Mouse (Mus musculus): Measurements from ENCODE around the gene Mtif3. TPM values are rescaled to one million over a fixed set of nuclear protein-coding genes. Genes with fewer than 3 reads are reported as not detected.
A peak's percentile ranks its signal among the peaks of the same experiment; 100 is the strongest.

The Mtif3 gene
- polyA plus RNA-seq (2015; fragmentation: Nextera tagmentation; extraction: Ambion mirVana), result 12.5 and 12.7 TPM in 2 replicates

DNA sequence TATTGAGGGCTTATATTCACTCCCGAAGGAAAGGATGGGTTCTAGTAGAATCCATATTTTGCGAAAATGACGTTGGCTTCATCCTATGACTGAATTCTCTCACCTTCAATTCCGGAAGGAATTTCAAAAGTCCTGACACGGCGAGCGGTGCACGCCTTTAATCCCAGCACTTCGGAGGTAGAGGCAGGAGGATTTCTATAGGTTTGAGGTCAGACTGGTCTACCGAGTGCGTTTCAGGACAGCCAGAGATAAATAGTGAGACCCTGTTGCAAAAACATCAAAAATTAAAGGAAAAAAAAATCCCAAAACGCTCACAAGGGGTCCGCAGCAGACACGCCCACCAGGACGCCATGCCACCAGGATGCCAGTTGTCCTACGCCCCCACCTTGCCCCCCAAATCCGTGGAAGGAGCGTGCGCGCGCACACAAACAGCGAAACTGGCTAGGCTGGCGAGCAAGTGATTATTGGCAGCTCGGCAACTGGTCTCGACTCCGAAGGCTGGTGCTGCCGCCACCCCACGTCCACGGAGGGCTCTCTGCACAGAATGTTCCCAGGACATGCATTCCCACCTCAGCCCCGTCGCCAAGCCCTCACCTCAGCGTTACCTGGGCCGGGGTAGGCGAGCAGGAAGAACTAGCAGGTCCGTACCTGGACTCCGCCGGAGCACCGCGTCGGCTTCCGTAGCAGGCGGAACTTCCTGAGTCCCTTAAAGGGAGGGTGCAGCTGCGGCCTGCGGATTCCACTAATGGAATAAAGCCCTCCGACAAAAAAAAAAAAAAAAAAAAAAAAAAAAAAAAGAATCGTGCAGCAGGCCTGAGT, at the start of gene Mtif3:
Gene Mtif3 (minus strand): TSS at position 683 of the 819 bp plus-strand sequence.
- TF ChIP-seq EP300 (IDR thresholded peaks at IDR 0.05; ENCODE audit: low read depth), result peak; percentile 46; the same call in 1 of the 2 replicates
- no peak for TF ChIP-seq CTCF (IDR thresholded peaks at IDR 0.05; ENCODE audit: low read depth)
- peaks cover 11% of the 10 kb centered on the region for H3K36me3 ChIP-seq (replicated peaks; ENCODE audit: insufficient read depth, low read length)
- H3K4me2 ChIP-seq (ENCODE audit: low read depth, low read length), result peak within 1 kb of the TSS; percentile 73
- no peaks in the 10 kb centered on the region for H3K27me3 ChIP-seq (ENCODE audit: insufficient read depth, low read length)
- H3K4me3 ChIP-seq (ENCODE audit: low read depth, low read length), result peak within 1 kb of the TSS; percentile 85
- H3K27ac ChIP-seq (ENCODE audit: low read depth), result peak within 1 kb of the TSS; percentile 70
- 1% methylated on average over 46 of the region's 46 CpGs for WGBS (ENCODE audit: insufficient replicate concordance)
- peak within 1 kb of the TSS; percentile 87 for H3K9ac ChIP-seq (replicated peaks)
- DNase-seq, result peak; percentile 88
- no peaks in the 10 kb centered on the region for H3K9me3 ChIP-seq (ENCODE audit: low read length)
- peaks cover 7% of the 10 kb centered on the region for H3K4me1 ChIP-seq (ENCODE audit: insufficient read depth)
- peak; percentile 95 for ATAC-seq

DNA sequence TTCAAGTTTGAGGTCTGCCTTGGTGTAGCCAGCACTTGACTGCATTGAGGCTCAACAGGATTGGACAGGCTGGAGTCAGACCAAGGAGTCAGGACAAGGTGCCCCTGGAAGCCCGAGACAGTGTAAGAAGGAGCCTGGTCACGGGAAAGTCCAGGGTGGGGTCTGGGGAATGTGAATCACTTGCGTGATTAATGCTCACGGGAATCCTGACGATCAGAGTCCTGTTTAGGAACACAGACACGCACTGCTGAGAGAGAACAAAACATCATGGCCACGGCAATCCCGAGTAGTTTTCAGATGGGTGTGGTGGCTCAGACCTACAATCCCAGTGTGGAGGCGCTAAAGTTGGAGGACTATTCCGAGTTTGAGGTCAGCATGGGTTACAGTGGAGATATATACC, 47.7 kb upstream of the Mtif3 start:
- no peaks in the 10 kb centered on the region for H3K27me3 ChIP-seq (ENCODE audit: insufficient read depth, low read length)
- no peak overlapping the region for H3K9ac ChIP-seq (replicated peaks)
- H3K4me2 ChIP-seq (ENCODE audit: low read depth, low read length), result no peak overlapping the region
- no peaks in the 10 kb centered on the region for H3K9me3 ChIP-seq (ENCODE audit: low read length)
- no peak overlapping the region for H3K27ac ChIP-seq (ENCODE audit: low read depth)
- ATAC-seq (no peak), DNase-seq (no peak)
- 76% methylated on average over 10 of the region's 10 CpGs for WGBS (ENCODE audit: insufficient replicate concordance)
- TF ChIP-seq CTCF (IDR thresholded peaks at IDR 0.05; ENCODE audit: low read depth), result no peak
- TF ChIP-seq EP300 (IDR thresholded peaks at IDR 0.05; ENCODE audit: low read depth), result no peak
- no peaks in the 10 kb centered on the region for H3K4me1 ChIP-seq (ENCODE audit: insufficient read depth)
- no peaks in the 10 kb centered on the region for H3K36me3 ChIP-seq (replicated peaks; ENCODE audit: insufficient read depth, low read length)
- H3K4me3 ChIP-seq (ENCODE audit: low read depth, low read length), result no peak overlapping the region

DNA sequence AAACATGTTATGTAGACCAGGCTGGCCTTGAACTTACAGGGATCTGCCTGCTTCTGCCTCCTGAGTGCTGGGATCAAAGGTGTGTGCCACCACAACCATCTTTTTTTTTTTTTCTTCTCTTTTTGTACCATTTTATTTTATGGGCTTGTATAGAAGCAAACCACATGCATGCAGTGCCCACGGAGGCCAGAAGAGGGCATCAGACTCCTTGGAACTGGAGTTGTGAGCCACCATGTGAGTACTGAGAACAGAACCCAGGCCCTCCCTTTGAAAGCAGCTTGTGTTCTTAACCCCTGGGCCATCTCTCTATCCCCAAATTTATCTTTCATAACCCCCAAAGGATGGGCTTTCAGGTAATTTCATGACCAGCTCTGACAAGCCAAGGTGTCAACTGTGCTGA, 39.7 kb upstream of the Mtif3 start:
- Histone ChIP-seq H3K9ac (replicated peaks) (no peak overlapping the region), H3K4me1 (ENCODE audit: insufficient read depth) (no peaks in the 10 kb centered on the region), H3K4me3 (ENCODE audit: low read depth, low read length) (no peak overlapping the region), H3K27me3 (ENCODE audit: insufficient read depth, low read length) (no peaks in the 10 kb centered on the region), H3K36me3 (replicated peaks; ENCODE audit: insufficient read depth, low read length) (no peaks in the 10 kb centered on the region), H3K4me2 (ENCODE audit: low read depth, low read length) (no peak overlapping the region), H3K9me3 (ENCODE audit: low read length) (peaks cover 2% of the 10 kb centered on the region), H3K27ac (ENCODE audit: low read depth) (no peak overlapping the region)
- 72% methylated on average over 1 of the region's 1 CpGs for WGBS (ENCODE audit: insufficient replicate concordance)
- ATAC-seq, result no peak
- TF ChIP-seq CTCF (IDR thresholded peaks at IDR 0.05; ENCODE audit: low read depth) (peak; percentile 28; the same call in 1 of the 2 replicates), EP300 (IDR thresholded peaks at IDR 0.05; ENCODE audit: low read depth) (no peak)
- DNase-seq, result no peak

DNA sequence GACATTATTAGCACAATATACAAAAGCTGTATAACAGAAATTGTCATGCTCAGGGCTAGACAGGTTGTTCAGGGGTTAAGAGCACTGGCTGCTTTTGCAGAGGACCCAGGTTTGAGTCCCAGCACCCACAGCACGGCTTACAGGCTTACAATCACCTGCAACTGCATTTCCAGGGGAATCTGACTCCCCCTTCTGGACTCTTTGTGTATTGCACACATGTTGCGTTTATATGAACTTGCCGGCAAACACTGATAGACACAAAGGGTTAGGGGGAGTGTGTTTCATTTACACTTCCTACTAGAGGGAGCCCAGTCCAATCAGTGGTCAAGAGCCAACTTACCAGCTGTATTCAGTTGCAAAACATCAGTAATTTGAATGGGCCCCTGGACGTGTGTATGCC, 37.7 kb upstream of the Mtif3 start:
- TF ChIP-seq CTCF (IDR thresholded peaks at IDR 0.05; ENCODE audit: low read depth) (peak; percentile 37), EP300 (IDR thresholded peaks at IDR 0.05; ENCODE audit: low read depth) (no peak)
- no peak for ATAC-seq
- no peaks in the 10 kb centered on the region for H3K36me3 ChIP-seq (replicated peaks; ENCODE audit: insufficient read depth, low read length)
- H3K4me2 ChIP-seq (ENCODE audit: low read depth, low read length), result no peak overlapping the region
- no peaks in the 10 kb centered on the region for H3K27me3 ChIP-seq (ENCODE audit: insufficient read depth, low read length)
- no peaks in the 10 kb centered on the region for H3K4me1 ChIP-seq (ENCODE audit: insufficient read depth)
- no peak overlapping the region for H3K9ac ChIP-seq (replicated peaks)
- peaks cover 2% of the 10 kb centered on the region for H3K9me3 ChIP-seq (ENCODE audit: low read length)
- no peak overlapping the region for H3K4me3 ChIP-seq (ENCODE audit: low read depth, low read length)
- no peak overlapping the region for H3K27ac ChIP-seq (ENCODE audit: low read depth)
- no peak for DNase-seq
- 82% methylated on average over 4 of the region's 4 CpGs for WGBS (ENCODE audit: insufficient replicate concordance)

DNA sequence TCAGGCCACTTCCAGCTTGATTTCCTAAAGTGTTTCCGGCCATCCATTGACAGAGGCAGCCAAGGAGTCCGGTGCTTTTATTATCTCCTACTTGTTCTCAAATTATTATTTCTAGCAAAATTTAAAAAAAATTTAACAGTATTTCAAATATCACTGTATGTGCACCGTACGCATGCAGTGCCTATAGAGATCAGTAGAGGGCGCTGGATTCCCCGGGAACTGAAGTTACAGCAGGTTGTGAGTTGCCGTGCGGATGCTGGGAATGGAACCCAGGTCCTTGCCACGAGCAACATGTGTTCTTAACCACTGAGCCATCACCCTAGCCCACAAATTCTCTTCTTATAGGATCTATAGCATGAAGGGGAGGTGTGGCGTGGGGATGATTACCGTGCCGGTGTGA, 35.2 kb upstream of the Mtif3 start:
- Histone ChIP-seq H3K9me3 (ENCODE audit: low read length) (peaks cover 2% of the 10 kb centered on the region), H3K4me1 (ENCODE audit: insufficient read depth) (no peaks in the 10 kb centered on the region), H3K4me2 (ENCODE audit: low read depth, low read length) (no peak overlapping the region), H3K4me3 (ENCODE audit: low read depth, low read length) (no peak overlapping the region), H3K27me3 (ENCODE audit: insufficient read depth, low read length) (no peaks in the 10 kb centered on the region), H3K9ac (replicated peaks) (no peak overlapping the region), H3K36me3 (replicated peaks; ENCODE audit: insufficient read depth, low read length) (no peaks in the 10 kb centered on the region), H3K27ac (ENCODE audit: low read depth) (no peak overlapping the region)
- ATAC-seq, result no peak
- TF ChIP-seq EP300 (IDR thresholded peaks at IDR 0.05; ENCODE audit: low read depth) (no peak), CTCF (IDR thresholded peaks at IDR 0.05; ENCODE audit: low read depth) (peak; percentile 25; the same call in 1 of the 2 replicates)
- no peak for DNase-seq
- 87% methylated on average over 12 of the region's 12 CpGs for WGBS (ENCODE audit: insufficient replicate concordance)

DNA sequence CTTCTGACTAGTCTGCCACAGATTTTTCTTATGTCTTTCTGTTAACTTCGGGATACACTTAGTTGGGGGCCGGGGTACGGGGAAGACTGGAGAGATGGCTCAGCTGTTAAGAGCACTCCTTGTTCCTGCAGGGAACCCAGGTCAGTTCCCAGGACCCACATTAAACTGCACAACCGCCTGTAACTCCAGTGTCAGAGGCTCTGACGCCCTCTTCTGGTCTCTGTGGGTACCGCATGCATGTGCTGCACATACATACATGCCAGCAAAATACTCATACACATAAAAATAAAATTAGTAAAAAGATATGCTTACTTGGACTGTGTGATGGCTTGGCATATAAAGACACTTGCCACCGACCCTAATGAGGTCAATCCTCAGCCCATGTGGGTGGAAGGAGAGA, 33.2 kb upstream of the Mtif3 start:
- H3K4me2 ChIP-seq (ENCODE audit: low read depth, low read length), result no peak overlapping the region
- WGBS (ENCODE audit: insufficient replicate concordance), result 78% methylated on average over 7 of the region's 7 CpGs
- ATAC-seq, result no peak

More for the DNA sequence above, 33.2 kb upstream of the Mtif3 start:
- no peaks in the 10 kb centered on the region for H3K9me3 ChIP-seq (ENCODE audit: low read length)
- no peak for DNase-seq
- H3K4me3 ChIP-seq (ENCODE audit: low read depth, low read length), result no peak overlapping the region
- H3K9ac ChIP-seq (replicated peaks), result no peak overlapping the region
- no peaks in the 10 kb centered on the region for H3K36me3 ChIP-seq (replicated peaks; ENCODE audit: insufficient read depth, low read length)
- H3K27me3 ChIP-seq (ENCODE audit: insufficient read depth, low read length), result no peaks in the 10 kb centered on the region
- H3K4me1 ChIP-seq (ENCODE audit: insufficient read depth), result no peaks in the 10 kb centered on the region
- TF ChIP-seq EP300 (IDR thresholded peaks at IDR 0.05; ENCODE audit: low read depth) (no peak), CTCF (IDR thresholded peaks at IDR 0.05; ENCODE audit: low read depth) (0 out of 2 replicates have a peak, but pooled peaks have one; percentile 21)
- no peak overlapping the region for H3K27ac ChIP-seq (ENCODE audit: low read depth)
